Comparison of ENCODE assay signal across 20 mouse cellular contexts in genomic region chr14:26525955-26526354, GRCm38 (mm10).
"Had no signal": no experiment of that assay in that cellular context is flagged by ENCODE, and none has a peak within 500 bp of the region (broad histone marks: within the 10 kb centered on the region; RNA-seq: fewer than 3 reads in every experiment).

No protein-coding gene starts in this region.

- H3K4me3 ChIP-seq: kidney, embryonic 15.5 days; limb, embryonic 12.5 days; limb, embryonic 15.5 days; liver, embryonic 12.5 days; liver, embryonic 15.5 days; midbrain, embryonic 12.5 days; myocyte had no signal

- H3K27ac ChIP-seq: kidney, embryonic 15.5 days; limb, embryonic 12.5 days; limb, embryonic 15.5 days; liver, embryonic 12.5 days; liver, embryonic 15.5 days; macrophage; midbrain, embryonic 12.5 days; stomach, postnatal 0 days had no signal

- DNase-seq: kidney, postnatal 10 days; kidney, postnatal 36 days; layer of hippocampus, postnatal 36 days; left cerebral cortex, postnatal 4 days; lung, adult 2 months; lung, postnatal 14 days; right cerebral cortex, postnatal 14 days; right cerebral cortex, postnatal 4 days; thymus, adult 2 months; thymus, postnatal 14 days; thymus, postnatal 4 days had no signal

- H3K36me3 ChIP-seq: limb, embryonic 15.5 days had no signal

- H3K27me3 ChIP-seq: kidney, embryonic 15.5 days; limb, embryonic 12.5 days; limb, embryonic 15.5 days; liver, embryonic 12.5 days; liver, embryonic 15.5 days; midbrain, embryonic 12.5 days had no signal
